ENCODE assay signal across 10 mouse cellular contexts in the genomic region with DNA sequence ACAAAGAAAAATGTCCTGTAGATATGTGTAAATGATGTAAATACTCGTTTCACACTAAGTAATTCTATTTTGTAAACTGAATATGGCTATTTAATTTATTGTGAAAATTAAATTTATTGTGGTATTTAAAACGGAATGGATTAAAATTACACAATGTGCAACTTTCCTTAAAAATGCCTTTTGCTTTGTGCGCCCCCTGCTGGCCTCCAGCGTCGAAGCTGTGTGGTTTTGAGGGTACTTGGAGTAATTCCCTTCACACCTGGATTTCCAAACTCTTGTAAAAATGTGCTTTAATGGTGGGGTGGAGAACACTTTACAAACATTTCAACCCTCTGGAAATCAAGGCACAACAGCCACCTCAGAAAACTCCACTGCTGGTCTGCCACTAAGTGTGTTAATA.
A peak's percentile ranks its signal among the peaks of the same experiment; 100 is the strongest.
DNase-seq lines count a peak whose midpoint lies in the region; ATAC-seq and TF ChIP-seq lines count a peak whose summit lies in the region.
"Had no signal": no experiment of that assay in that cellular context is flagged by ENCODE, and none has a peak within 500 bp of the region (broad histone marks: within the 10 kb centered on the region; RNA-seq: fewer than 3 reads in every experiment).

No protein-coding gene starts in this region.

- no peaks in the 10 kb centered on the region for H3K27me3 ChIP-seq in forebrain, embryonic 14.5 days (replicated peaks; ENCODE audit: control insufficient read depth, insufficient read depth, low read length)
- no peaks in the 10 kb centered on the region for H3K27me3 ChIP-seq in forebrain, embryonic 16.5 days (replicated peaks; ENCODE audit: control insufficient read depth, insufficient read depth, low read length)
- H3K27me3 ChIP-seq in midbrain, embryonic 10.5 days (ENCODE audit: low read depth, poor library complexity, severe bottlenecking): no peaks in the 10 kb centered on the region
- no peaks in the 10 kb centered on the region for H3K27me3 ChIP-seq in midbrain, embryonic 11.5 days (ENCODE audit: control insufficient read depth, insufficient read depth, low read length)
- H3K27me3 ChIP-seq in heart, embryonic 10.5 days (ENCODE audit: insufficient read depth, poor library complexity, severe bottlenecking): no peaks in the 10 kb centered on the region
- H3K27me3 ChIP-seq: heart, embryonic 15.5 days had no signal

- no peak overlapping the region for H3K4me2 ChIP-seq in forebrain, embryonic 14.5 days (ENCODE audit: low read length)
- H3K4me2 ChIP-seq in forebrain, embryonic 16.5 days (ENCODE audit: low read length): no peak overlapping the region
- H3K4me2 ChIP-seq in midbrain, embryonic 11.5 days: no peak overlapping the region
- H3K4me2 ChIP-seq: heart, embryonic 15.5 days had no signal

- no peak overlapping the region for H3K4me3 ChIP-seq in forebrain, embryonic 14.5 days (ENCODE audit: low read depth, low read length)
- H3K4me3 ChIP-seq in forebrain, embryonic 16.5 days (replicated peaks; ENCODE audit: low read length): no peak overlapping the region
- no peak overlapping the region for H3K4me3 ChIP-seq in midbrain, embryonic 10.5 days
- no peak overlapping the region for H3K4me3 ChIP-seq in midbrain, embryonic 11.5 days (ENCODE audit: low read depth, low read length)
- no peak overlapping the region for H3K4me3 ChIP-seq in bone marrow, adult 2 months (replicated peaks; ENCODE audit: control insufficient read depth, low read depth, low read length)
- no peak overlapping the region for H3K4me3 ChIP-seq in heart, embryonic 10.5 days
- H3K4me3 ChIP-seq: heart, embryonic 15.5 days had no signal

- 19% methylated on average over 5 of the region's 5 CpGs for WGBS in forebrain, embryonic 14.5 days
- WGBS in forebrain, embryonic 16.5 days: 19% methylated on average over 5 of the region's 5 CpGs
- WGBS in midbrain, embryonic 10.5 days: 17% methylated on average over 5 of the region's 5 CpGs
- 14% methylated on average over 5 of the region's 5 CpGs for WGBS in midbrain, embryonic 11.5 days
- WGBS in bone marrow, adult 2 months: 15% methylated on average over 5 of the region's 5 CpGs
- 18% methylated on average over 5 of the region's 5 CpGs for WGBS in heart, embryonic 10.5 days

- no peak for TF ChIP-seq POLR2A in bone marrow, adult 2 months (IDR thresholded peaks at IDR 0.05; ENCODE audit: borderline replicate concordance, control insufficient read depth, low read depth, low read length)

- H3K9me3 ChIP-seq in forebrain, embryonic 14.5 days (replicated peaks; ENCODE audit: control insufficient read depth, low read length): no peaks in the 10 kb centered on the region
- no peaks in the 10 kb centered on the region for H3K9me3 ChIP-seq in forebrain, embryonic 16.5 days (ENCODE audit: control insufficient read depth, low read length)
- H3K9me3 ChIP-seq in midbrain, embryonic 10.5 days (replicated peaks): no peaks in the 10 kb centered on the region
- H3K9me3 ChIP-seq in midbrain, embryonic 11.5 days (ENCODE audit: control insufficient read depth, low read length): no peaks in the 10 kb centered on the region
- no peaks in the 10 kb centered on the region for H3K9me3 ChIP-seq in heart, embryonic 10.5 days
- H3K9me3 ChIP-seq: heart, embryonic 15.5 days had no signal

- H3K4me1 ChIP-seq in forebrain, embryonic 14.5 days (ENCODE audit: control insufficient read depth, insufficient read depth, low read length): no peaks in the 10 kb centered on the region
- H3K4me1 ChIP-seq in forebrain, embryonic 16.5 days (replicated peaks; ENCODE audit: control insufficient read depth, insufficient read depth, low read length): peaks cover 5% of the 10 kb centered on the region; the same call in 1 of the 2 replicates
- H3K4me1 ChIP-seq in midbrain, embryonic 10.5 days: no peaks in the 10 kb centered on the region
- no peaks in the 10 kb centered on the region for H3K4me1 ChIP-seq in midbrain, embryonic 11.5 days (ENCODE audit: control insufficient read depth, insufficient read depth, low read length)
- H3K4me1 ChIP-seq in bone marrow, adult 2 months (ENCODE audit: control insufficient read depth, insufficient read depth, low read length): no peaks in the 10 kb centered on the region
- H3K4me1 ChIP-seq in heart, embryonic 10.5 days: no peaks in the 10 kb centered on the region
- H3K4me1 ChIP-seq: heart, embryonic 15.5 days had no signal

- ATAC-seq in forebrain, embryonic 14.5 days: no peak
- no peak for ATAC-seq in forebrain, embryonic 16.5 days
- no peak for ATAC-seq in midbrain, embryonic 11.5 days (ENCODE audit: low FRiP score)

- H3K27ac ChIP-seq in forebrain, embryonic 14.5 days (ENCODE audit: low read depth, low read length): no peak overlapping the region
- H3K27ac ChIP-seq in forebrain, embryonic 16.5 days (ENCODE audit: low read length): no peak overlapping the region
- no peak overlapping the region for H3K27ac ChIP-seq in midbrain, embryonic 10.5 days (replicated peaks)
- no peak overlapping the region for H3K27ac ChIP-seq in midbrain, embryonic 11.5 days (ENCODE audit: low read depth, low read length)
- H3K27ac ChIP-seq in bone marrow, adult 2 months (ENCODE audit: control insufficient read depth, insufficient read depth, low read depth, low read length, poor library complexity): no peak overlapping the region
- H3K27ac ChIP-seq in heart, embryonic 10.5 days: no peak overlapping the region
- H3K27ac ChIP-seq: heart, embryonic 15.5 days; macrophage had no signal

- H3K36me3 ChIP-seq in forebrain, embryonic 14.5 days (ENCODE audit: control insufficient read depth, insufficient read depth, low read length): no peaks in the 10 kb centered on the region
- no peaks in the 10 kb centered on the region for H3K36me3 ChIP-seq in forebrain, embryonic 16.5 days (ENCODE audit: control insufficient read depth, insufficient read depth)
- no peaks in the 10 kb centered on the region for H3K36me3 ChIP-seq in midbrain, embryonic 10.5 days
- no peaks in the 10 kb centered on the region for H3K36me3 ChIP-seq in midbrain, embryonic 11.5 days (ENCODE audit: control insufficient read depth, insufficient read depth, low read length)
- H3K36me3 ChIP-seq in heart, embryonic 10.5 days: no peaks in the 10 kb centered on the region
- H3K36me3 ChIP-seq: heart, embryonic 15.5 days had no signal

- 0 out of 2 replicates have a peak, but pooled peaks have one; percentile 15 for TF ChIP-seq CTCF in bone marrow, adult 2 months (IDR thresholded peaks at IDR 0.05; ENCODE audit: control insufficient read depth, insufficient read depth, low read length)

- DNase-seq in forebrain, embryonic 14.5 days (ENCODE audit: low spot score): peak; percentile 37
- DNase-seq in midbrain, embryonic 10.5 days (ENCODE audit: low spot score): peak; percentile 26
- DNase-seq in midbrain, embryonic 11.5 days (ENCODE audit: low spot score, missing footprints): no peak
- peak; percentile 40 to 42 for DNase-seq in kidney, postnatal 25 days
- DNase-seq in retina, postnatal 1 day: peak; percentile 20
- no peak for DNase-seq in heart, embryonic 10.5 days (ENCODE audit: low spot score)

- no peak overlapping the region for H3K9ac ChIP-seq in forebrain, embryonic 14.5 days (ENCODE audit: low read length)
- no peak overlapping the region for H3K9ac ChIP-seq in forebrain, embryonic 16.5 days (replicated peaks; ENCODE audit: low read depth, low read length)
- H3K9ac ChIP-seq in midbrain, embryonic 11.5 days (ENCODE audit: low read length): no peak overlapping the region
- H3K9ac ChIP-seq: heart, embryonic 15.5 days had no signal

Comparison
In these comparisons a context has a peak if more than half of its experiments do, and no peak if none do; other contexts are left out.
1. DNase-seq: peak in forebrain, embryonic 14.5 days (single experiment), midbrain, embryonic 10.5 days (single experiment), kidney, postnatal 25 days (2 of 2) and retina, postnatal 1 day (single experiment); none in midbrain, embryonic 11.5 days (single experiment) and heart, embryonic 10.5 days (single experiment).